Mouse (Mus musculus) stomach, postnatal 0 days (tissue): ENCODE results near the gene Wipf2.

Source experiments
- CTCF ChIP-seq: IDR thresholded peaks from 2 replicates; pipeline ENCODE4 v1.5.1; 2016; ENCODE audit warnings: antibody characterized with exemption, low read depth, mild to moderate bottlenecking, moderate library complexity
- EP300 ChIP-seq: optimal IDR thresholded peaks from 2 replicates; pipeline ENCODE3; 2016; ENCODE audit warnings: antibody characterized with exemption

GRCm38 (mm10) chr11:98917428-98918005 lies 54.1 kb downstream of the Wipf2 start:
- no peak for TF ChIP-seq CTCF
- TF ChIP-seq EP300, result no peak
